ENCODE assay signal across 8 mouse cellular contexts in genomic region chr14:103099238-103099933, GRCm38 (mm10). TPM values are rescaled to one million over a fixed set of nuclear protein-coding genes. Genes with fewer than 3 reads are reported as not detected.
A peak's percentile ranks its signal among the peaks of the same experiment; 100 is the strongest.
DNase-seq lines count a peak whose midpoint lies in the region; ATAC-seq and TF ChIP-seq lines count a peak whose summit lies in the region.

TSS of gene Fbxl3 (minus strand) at chr14:103099566.

- peak within 1 kb of the TSS; percentile 94 for H3K4me3 ChIP-seq in heart, embryonic 12.5 days
- peak within 1 kb of the TSS; percentile 96 for H3K4me3 ChIP-seq in kidney, postnatal 0 days (replicated peaks; ENCODE audit: low read depth, low read length)
- H3K4me3 ChIP-seq in liver, embryonic 11.5 days (ENCODE audit: low read depth, low read length), result peak within 1 kb of the TSS; percentile 85
- H3K4me3 ChIP-seq in stomach, embryonic 14.5 days (ENCODE audit: low read depth, low read length), result peak within 1 kb of the TSS; percentile 80

- H3K36me3 ChIP-seq in heart, embryonic 12.5 days, result peaks cover 15% of the 10 kb centered on the region
- H3K36me3 ChIP-seq in kidney, postnatal 0 days (ENCODE audit: insufficient read depth, low read length), result peaks cover 5% of the 10 kb centered on the region
- peaks cover 6% of the 10 kb centered on the region; the same call in 1 of the 2 replicates for H3K36me3 ChIP-seq in liver, embryonic 11.5 days (ENCODE audit: control insufficient read depth, insufficient read depth, low read length)
- no peaks in the 10 kb centered on the region; the same call in 1 of the 2 replicates for H3K36me3 ChIP-seq in stomach, embryonic 14.5 days (ENCODE audit: control insufficient read depth, insufficient read depth, low read length)

- peak within 1 kb of the TSS; percentile 100 for H3K27ac ChIP-seq in heart, embryonic 12.5 days (ENCODE audit: poor library complexity, severe bottlenecking)
- peak within 1 kb of the TSS; percentile 100 for H3K27ac ChIP-seq in kidney, postnatal 0 days
- H3K27ac ChIP-seq in liver, embryonic 11.5 days (ENCODE audit: low read depth, low read length), result peak within 1 kb of the TSS; percentile 99
- peak within 1 kb of the TSS; percentile 98 for H3K27ac ChIP-seq in stomach, embryonic 14.5 days (ENCODE audit: low read length)

- peak within 1 kb of the TSS; percentile 99 for H3K9ac ChIP-seq in heart, embryonic 12.5 days
- H3K9ac ChIP-seq in kidney, postnatal 0 days (ENCODE audit: low read depth, low read length), result peak within 1 kb of the TSS; percentile 100
- peak within 1 kb of the TSS; percentile 96 for H3K9ac ChIP-seq in liver, embryonic 11.5 days (ENCODE audit: low read depth, low read length)
- peak within 1 kb of the TSS; percentile 94 for H3K9ac ChIP-seq in stomach, embryonic 14.5 days (replicated peaks; ENCODE audit: low read depth, low read length)

- peak within 1 kb of the TSS; percentile 62 for H3K4me2 ChIP-seq in heart, embryonic 12.5 days
- peak within 1 kb of the TSS; percentile 71 for H3K4me2 ChIP-seq in kidney, postnatal 0 days (ENCODE audit: low read length)
- peak within 1 kb of the TSS; percentile 76 for H3K4me2 ChIP-seq in liver, embryonic 11.5 days
- peak within 1 kb of the TSS; percentile 59 for H3K4me2 ChIP-seq in stomach, embryonic 14.5 days (replicated peaks; ENCODE audit: low read depth, low read length)

- peaks cover 10% of the 10 kb centered on the region for H3K4me1 ChIP-seq in heart, embryonic 12.5 days (replicated peaks)
- H3K4me1 ChIP-seq in kidney, postnatal 0 days (replicated peaks; ENCODE audit: insufficient read depth, low read length), result 0 out of 2 replicates have a peak, but pooled peaks cover 3% of the 10 kb centered on the region
- H3K4me1 ChIP-seq in liver, embryonic 11.5 days (replicated peaks; ENCODE audit: control insufficient read depth, insufficient read depth, low read length), result peaks cover 7% of the 10 kb centered on the region
- H3K4me1 ChIP-seq in stomach, embryonic 14.5 days (ENCODE audit: control insufficient read depth, insufficient read depth, low read length), result peaks cover 9% of the 10 kb centered on the region; the same call in 1 of the 2 replicates

- H3K27me3 ChIP-seq in heart, embryonic 12.5 days (replicated peaks), result no peaks in the 10 kb centered on the region
- no peaks in the 10 kb centered on the region for H3K27me3 ChIP-seq in kidney, postnatal 0 days (ENCODE audit: insufficient read depth, low read length)
- no peaks in the 10 kb centered on the region for H3K27me3 ChIP-seq in liver, embryonic 11.5 days (replicated peaks; ENCODE audit: control insufficient read depth, insufficient read depth, low read length)
- H3K27me3 ChIP-seq in stomach, embryonic 14.5 days (ENCODE audit: control insufficient read depth, insufficient read depth, low read length), result no peaks in the 10 kb centered on the region

- under 1% methylated on average over 74 of the region's 88 CpGs for WGBS in heart, embryonic 12.5 days
- WGBS in kidney, postnatal 0 days, result under 1% methylated on average over 70 of the region's 88 CpGs
- under 1% methylated on average over 64 of the region's 88 CpGs for WGBS in liver, embryonic 11.5 days
- WGBS in stomach, embryonic 14.5 days, result 2% methylated on average over 80 of the region's 88 CpGs

- no peaks in the 10 kb centered on the region for H3K9me3 ChIP-seq in heart, embryonic 12.5 days (replicated peaks)
- H3K9me3 ChIP-seq in kidney, postnatal 0 days (replicated peaks; ENCODE audit: low read length), result no peaks in the 10 kb centered on the region
- H3K9me3 ChIP-seq in liver, embryonic 11.5 days (ENCODE audit: control insufficient read depth, low read length), result no peaks in the 10 kb centered on the region
- no peaks in the 10 kb centered on the region for H3K9me3 ChIP-seq in stomach, embryonic 14.5 days (ENCODE audit: control insufficient read depth, low read depth, low read length)

- ATAC-seq in erythroid progenitor cell, adult 5-6 weeks (replicated peaks; ENCODE audit: low FRiP score, poor library complexity, severe bottlenecking), result peak; percentile 94
- ATAC-seq in heart, embryonic 12.5 days (ENCODE audit: insufficient number of reproducible peaks, low FRiP score), result peak; percentile 94
- ATAC-seq in kidney, postnatal 0 days (replicated peaks; ENCODE audit: low FRiP score, low read depth), result peak; percentile 93
- ATAC-seq in liver, embryonic 11.5 days (replicated peaks; ENCODE audit: low FRiP score), result peak; percentile 90
- ATAC-seq in stomach, embryonic 14.5 days (ENCODE audit: insufficient number of reproducible peaks, insufficient read depth, low FRiP score, low read depth), result peak; percentile 93

- no peak for TF ChIP-seq CTCF in kidney, postnatal 0 days (IDR thresholded peaks at IDR 0.05; ENCODE audit: low read depth)

- DNase-seq in CD4-positive helper T cell, adult 2 months (ENCODE audit: low read depth, low spot score), result peak; percentile 96
- peak; percentile 40 for DNase-seq in brain, embryonic 18.5 days (ENCODE audit: low read depth, low spot score)
- DNase-seq in kidney, postnatal 0 days (ENCODE audit: low spot score), result peak; percentile 96
- peak; percentile 86 for DNase-seq in liver, embryonic 11.5 days (ENCODE audit: low spot score)
- peak; percentile 94 for DNase-seq in naive thymus-derived CD4-positive, alpha-beta T cell, adult 2 months (ENCODE audit: low read depth)

RNA-seq across cellular contexts. Expression of gene Fbxl3, which starts in this region (rescaled TPM):
- 36.9 and 41.8 TPM in 2 replicates for total RNA-seq in erythroid progenitor cell, adult 5-6 weeks (2015; ENCODE audit: low replicate concordance)
- 65.7 and 103 TPM in 2 replicates for total RNA-seq in erythroid progenitor cell, adult 5-6 weeks (2017; ENCODE audit: low replicate concordance)
- 26.5 and 28.3 TPM in 2 replicates for polyA plus RNA-seq in heart, embryonic 12.5 days (2016; fragmentation: Nextera tagmentation; extraction: Ambion mirVana)
- polyA plus RNA-seq in kidney, postnatal 0 days (2015; fragmentation: Nextera tagmentation; extraction: Ambion mirVana), result 27.6 and 28.5 TPM in 2 replicates
- 15.1 and 16.0 TPM in 2 replicates for polyA plus RNA-seq in liver, embryonic 11.5 days (2014; fragmentation: Nextera tagmentation; extraction: Ambion mirVana)
- polyA plus RNA-seq in stomach, embryonic 14.5 days (2014; fragmentation: Nextera tagmentation; extraction: Ambion mirVana), result 32.4 and 34.2 TPM in 2 replicates

Comparison
In these comparisons a context has a peak if more than half of its experiments do, and no peak if none do; other contexts are left out.
1. Peak in every context shown above with its lines: DNase-seq, ATAC-seq, H3K4me3 ChIP-seq and H3K27ac ChIP-seq.
2. DNase-seq: peak in every context shown above with its lines; median percentile 96 in CD4-positive helper T cell, adult 2 months; 96 in kidney, postnatal 0 days; 94 in naive thymus-derived CD4-positive, alpha-beta T cell, adult 2 months; 86 in liver, embryonic 11.5 days; 40 in brain, embryonic 18.5 days.